Mouse (Mus musculus): ENCODE results near the gene Pde9a. TPM values are rescaled to one million over a fixed set of nuclear protein-coding genes. Genes with fewer than 3 reads are reported as not detected.

Gene Pde9a
- polyA plus RNA-seq, 1 experiment from 2014 or later: 44.1 TPM

GRCm38 (mm10) chr17:31432878-31433281 is 46.9 kb downstream of the Pde9a start:
- 46% methylated on average over 5 of the region's 5 CpGs for WGBS
- peak; percentile 54 for ATAC-seq

GRCm38 (mm10) chr17:31433401-31433928 is 47.5 kb downstream of the Pde9a start:
- no peaks in the 10 kb centered on the region for H3K4me1 ChIP-seq (ENCODE audit: insufficient read depth, low read depth, low read length)
- no peak overlapping the region for H3K9ac ChIP-seq (replicated peaks; ENCODE audit: low read depth)
- ATAC-seq: no peak

More at GRCm38 (mm10) chr17:31432878-31433281, 46.9 kb downstream of the Pde9a start:
- peak overlapping the region; percentile 40; the same call in 1 of the 2 replicates for H3K4me2 ChIP-seq (replicated peaks; ENCODE audit: low read depth, low read length)
- TF ChIP-seq EP300 (IDR thresholded peaks at IDR 0.05): no peak
- no peak for TF ChIP-seq CTCF (IDR thresholded peaks at IDR 0.05)
- H3K9ac ChIP-seq (replicated peaks; ENCODE audit: low read depth): no peak overlapping the region
- no peaks in the 10 kb centered on the region for H3K27me3 ChIP-seq (replicated peaks; ENCODE audit: insufficient read depth, low read length)
- H3K4me1 ChIP-seq (ENCODE audit: insufficient read depth, low read depth, low read length): no peaks in the 10 kb centered on the region
- peak; percentile 61 for DNase-seq (ENCODE audit: low spot score)
- no peak overlapping the region for H3K4me3 ChIP-seq (ENCODE audit: low read depth, low read length)
- peak overlapping the region; percentile 59 for H3K27ac ChIP-seq (ENCODE audit: low read length)
- no peaks in the 10 kb centered on the region for H3K9me3 ChIP-seq (ENCODE audit: low read length)
- no peaks in the 10 kb centered on the region for H3K36me3 ChIP-seq (ENCODE audit: insufficient read depth, low read length)

GRCm38 (mm10) chr17:31433978-31434797 is 48.2 kb downstream of the Pde9a start:
- 20% methylated on average over 16 of the region's 16 CpGs for WGBS
- Histone ChIP-seq H3K9me3 (ENCODE audit: low read length) (no peaks in the 10 kb centered on the region), H3K36me3 (ENCODE audit: insufficient read depth, low read length) (no peaks in the 10 kb centered on the region), H3K9ac (replicated peaks; ENCODE audit: low read depth) (no peak overlapping the region), H3K4me2 (replicated peaks; ENCODE audit: low read depth, low read length) (peak overlapping the region; percentile 40), H3K4me1 (ENCODE audit: insufficient read depth, low read depth, low read length) (no peaks in the 10 kb centered on the region), H3K27me3 (replicated peaks; ENCODE audit: insufficient read depth, low read length) (no peaks in the 10 kb centered on the region), H3K4me3 (ENCODE audit: low read depth, low read length) (no peak overlapping the region), H3K27ac (ENCODE audit: low read length) (peak overlapping the region; percentile 80)
- DNase-seq (ENCODE audit: low spot score) (peak; percentile 31), ATAC-seq (peak; percentile 67)
- peak; percentile 89 for TF ChIP-seq EP300 (IDR thresholded peaks at IDR 0.05)
- no peak for TF ChIP-seq CTCF (IDR thresholded peaks at IDR 0.05)

More at GRCm38 (mm10) chr17:31433401-31433928, 47.5 kb downstream of the Pde9a start:
- TF ChIP-seq CTCF (IDR thresholded peaks at IDR 0.05) (no peak), EP300 (IDR thresholded peaks at IDR 0.05) (no peak)
- no peak overlapping the region for H3K4me3 ChIP-seq (ENCODE audit: low read depth, low read length)
- H3K4me2 ChIP-seq (replicated peaks; ENCODE audit: low read depth, low read length): peak overlapping the region; percentile 40
- peak overlapping the region; percentile 80 for H3K27ac ChIP-seq (ENCODE audit: low read length)
- no peaks in the 10 kb centered on the region for H3K36me3 ChIP-seq (ENCODE audit: insufficient read depth, low read length)
- DNase-seq (ENCODE audit: low spot score): no peak
- H3K9me3 ChIP-seq (ENCODE audit: low read length): no peaks in the 10 kb centered on the region
- WGBS: 53% methylated on average over 13 of the region's 13 CpGs
- H3K27me3 ChIP-seq (replicated peaks; ENCODE audit: insufficient read depth, low read length): no peaks in the 10 kb centered on the region

- peak overlapping the region; percentile 80; the same call in 1 of the 2 replicates for H3K27ac ChIP-seq (ENCODE audit: low read length)
- DNase-seq (ENCODE audit: low spot score) (peak; percentile 17), ATAC-seq (no peak)
- no peak overlapping the region for H3K4me3 ChIP-seq (ENCODE audit: low read depth, low read length)
- no peaks in the 10 kb centered on the region for H3K27me3 ChIP-seq (replicated peaks; ENCODE audit: insufficient read depth, low read length)
- no peak overlapping the region for H3K9ac ChIP-seq (replicated peaks; ENCODE audit: low read depth)
- H3K9me3 ChIP-seq (ENCODE audit: low read length): no peaks in the 10 kb centered on the region
- H3K36me3 ChIP-seq (ENCODE audit: insufficient read depth, low read length): no peaks in the 10 kb centered on the region
- 28% methylated on average over 8 of the region's 8 CpGs for WGBS
- no peaks in the 10 kb centered on the region for H3K4me1 ChIP-seq (ENCODE audit: insufficient read depth, low read depth, low read length)
- 0 out of 2 replicates have a peak overlapping the region, but pooled peaks have one; percentile 40 for H3K4me2 ChIP-seq (replicated peaks; ENCODE audit: low read depth, low read length)
- no peak for TF ChIP-seq EP300 (IDR thresholded peaks at IDR 0.05)
- no peak for TF ChIP-seq CTCF (IDR thresholded peaks at IDR 0.05)
Observed at GRCm38 (mm10) chr17:31434825-31435325, 48.9 kb downstream of the Pde9a start.

- no peak overlapping the region for H3K9ac ChIP-seq (replicated peaks; ENCODE audit: low read depth)
- H3K27ac ChIP-seq (ENCODE audit: low read length): no peak overlapping the region
- no peak for DNase-seq (ENCODE audit: low spot score)
- no peak overlapping the region for H3K4me3 ChIP-seq (ENCODE audit: low read depth, low read length)
- peak; percentile 28 for TF ChIP-seq CTCF (IDR thresholded peaks at IDR 0.05)
- TF ChIP-seq EP300 (IDR thresholded peaks at IDR 0.05): no peak
- H3K4me1 ChIP-seq (ENCODE audit: insufficient read depth, low read depth, low read length): no peaks in the 10 kb centered on the region
- no peaks in the 10 kb centered on the region for H3K27me3 ChIP-seq (replicated peaks; ENCODE audit: insufficient read depth, low read length)
- 81% methylated on average over 13 of the region's 13 CpGs for WGBS
- ATAC-seq: no peak
- no peaks in the 10 kb centered on the region for H3K36me3 ChIP-seq (ENCODE audit: insufficient read depth, low read length)
- no peak overlapping the region for H3K4me2 ChIP-seq (replicated peaks; ENCODE audit: low read depth, low read length)
- no peaks in the 10 kb centered on the region for H3K9me3 ChIP-seq (ENCODE audit: low read length)
Observed at GRCm38 (mm10) chr17:31435934-31436813, 50.2 kb downstream of the Pde9a start.

Data from lung, postnatal 0 days (tissue).